ENCODE assay signal across 23 mouse cellular contexts in genomic region chr4:150254416-150254815, GRCm38 (mm10). TPM values are rescaled to one million over a fixed set of nuclear protein-coding genes. Genes with fewer than 3 reads are reported as not detected.
DNase-seq lines count a peak whose midpoint lies in the region; ATAC-seq lines count a peak whose summit lies in the region.
"Had no signal": no experiment of that assay in that cellular context is flagged by ENCODE, and none has a peak within 500 bp of the region (broad histone marks: within the 10 kb centered on the region; RNA-seq: fewer than 3 reads in every experiment).

No protein-coding gene starts in this region.

- ATAC-seq in forebrain, embryonic 12.5 days (ENCODE audit: low FRiP score), result no peak
- ATAC-seq in forebrain, embryonic 16.5 days, result no peak
- no peak for ATAC-seq in kidney, embryonic 15.5 days (replicated peaks; ENCODE audit: low FRiP score)
- ATAC-seq: inflammation-experienced regulatory T-cells, adult 6 months had no signal

- H3K4me1 ChIP-seq in forebrain, embryonic 12.5 days, result peaks cover 35% of the 10 kb centered on the region
- peaks cover 35% of the 10 kb centered on the region for H3K4me1 ChIP-seq in forebrain, embryonic 16.5 days (replicated peaks; ENCODE audit: control insufficient read depth, insufficient read depth, low read length)
- peaks cover 29% of the 10 kb centered on the region for H3K4me1 ChIP-seq in kidney, embryonic 15.5 days

- peaks cover 7% of the 10 kb centered on the region for H3K36me3 ChIP-seq in forebrain, embryonic 12.5 days (replicated peaks)
- peaks cover 2% of the 10 kb centered on the region; the same call in 1 of the 2 replicates for H3K36me3 ChIP-seq in forebrain, embryonic 16.5 days (ENCODE audit: control insufficient read depth, insufficient read depth)
- peaks cover 33% of the 10 kb centered on the region for H3K36me3 ChIP-seq in kidney, embryonic 15.5 days

- H3K4me3 ChIP-seq in forebrain, embryonic 12.5 days (replicated peaks), result no peak overlapping the region
- no peak overlapping the region for H3K4me3 ChIP-seq in forebrain, embryonic 16.5 days (replicated peaks; ENCODE audit: low read length)
- H3K4me3 ChIP-seq in kidney, embryonic 15.5 days (replicated peaks), result no peak overlapping the region
- H3K4me3 ChIP-seq: embryonic facial prominence, embryonic 13.5 days; midbrain, embryonic 10.5 days; stomach, embryonic 15.5 days had no signal

- intact Hi-C loops in left cerebral cortex, postnatal 4 days (cut with DNase I), result no loop called here

- H3K27ac ChIP-seq in forebrain, embryonic 12.5 days, result 0 out of 2 replicates have a peak overlapping the region, but pooled peaks have one; percentile 46
- H3K27ac ChIP-seq in forebrain, embryonic 16.5 days (ENCODE audit: low read length), result no peak overlapping the region
- no peak overlapping the region for H3K27ac ChIP-seq in kidney, embryonic 15.5 days
- H3K27ac ChIP-seq: embryonic facial prominence, embryonic 13.5 days; midbrain, embryonic 10.5 days; stomach, embryonic 15.5 days had no signal

- no peak overlapping the region for H3K9ac ChIP-seq in forebrain, embryonic 12.5 days
- no peak overlapping the region for H3K9ac ChIP-seq in forebrain, embryonic 16.5 days (replicated peaks; ENCODE audit: low read depth, low read length)
- no peak overlapping the region for H3K9ac ChIP-seq in kidney, embryonic 15.5 days
- H3K9ac ChIP-seq: embryonic facial prominence, embryonic 13.5 days; stomach, embryonic 15.5 days had no signal

- no peak overlapping the region for H3K4me2 ChIP-seq in forebrain, embryonic 12.5 days
- H3K4me2 ChIP-seq in forebrain, embryonic 16.5 days (ENCODE audit: low read length), result no peak overlapping the region
- H3K4me2 ChIP-seq in kidney, embryonic 15.5 days, result no peak overlapping the region
- H3K4me2 ChIP-seq: embryonic facial prominence, embryonic 13.5 days; stomach, embryonic 15.5 days had no signal

- no peaks in the 10 kb centered on the region for H3K27me3 ChIP-seq in forebrain, embryonic 12.5 days
- no peaks in the 10 kb centered on the region for H3K27me3 ChIP-seq in forebrain, embryonic 16.5 days (replicated peaks; ENCODE audit: control insufficient read depth, insufficient read depth, low read length)
- no peaks in the 10 kb centered on the region for H3K27me3 ChIP-seq in kidney, embryonic 15.5 days
- H3K27me3 ChIP-seq: embryonic facial prominence, embryonic 13.5 days; stomach, embryonic 15.5 days had no signal

- whole genome bisulfite sequencing in forebrain, embryonic 12.5 days, result 65% methylated on average over 4 of the region's 4 CpGs
- 45% methylated on average over 4 of the region's 4 CpGs for WGBS in forebrain, embryonic 16.5 days
- 65% methylated on average over 4 of the region's 4 CpGs for WGBS in kidney, embryonic 15.5 days

- peak; percentile 67 for DNase-seq in left cerebral cortex, postnatal 4 days
- no peak for DNase-seq in left cerebral cortex, adult 9 months (ENCODE audit: low spot score in 2 of 2)
- DNase-seq in cerebellum, adult 18-20 months, result peak; percentile 82 to 87
- peak; percentile 78 to 82 for DNase-seq in cerebellum, postnatal 36 days
- no peak for DNase-seq in embryo, embryonic 10.5 days (ENCODE audit: low spot score)
- DNase-seq: adrenal gland, adult 2 months; gastrocnemius, postnatal 25 days; heart, postnatal 10 days; kidney, adult 8-10 months; lung, adult 18-20 months had no signal

- H3K9me3 ChIP-seq in forebrain, embryonic 12.5 days, result no peaks in the 10 kb centered on the region
- no peaks in the 10 kb centered on the region for H3K9me3 ChIP-seq in forebrain, embryonic 16.5 days (ENCODE audit: control insufficient read depth, low read length)
- no peaks in the 10 kb centered on the region for H3K9me3 ChIP-seq in kidney, embryonic 15.5 days (replicated peaks)
- H3K9me3 ChIP-seq: embryonic facial prominence, embryonic 13.5 days; midbrain, embryonic 10.5 days; stomach, embryonic 15.5 days had no signal

RNA-seq across cellular contexts. Expression of gene Eno1, which starts 17.9 kb away (rescaled TPM):
- polyA plus RNA-seq in forebrain, embryonic 12.5 days (2016; fragmentation: Nextera tagmentation; extraction: Ambion mirVana), result 1,282 and 1,334 TPM in 2 replicates
- polyA plus RNA-seq in forebrain, embryonic 16.5 days (2015; fragmentation: Nextera tagmentation; extraction: Ambion mirVana), result 979 and 980 TPM in 2 replicates
- 100 to 1,000 TPM; 204 to 220 TPM for total RNA-seq in left cerebral cortex, postnatal 4 days (2021)
- 1,865 and 1,947 TPM in 2 replicates for polyA plus RNA-seq in kidney, embryonic 15.5 days (2015; fragmentation: Nextera tagmentation; extraction: Ambion mirVana)

RNA-seq across cellular contexts. Expression of gene Rere, which starts 27.0 kb away (rescaled TPM):
- polyA plus RNA-seq in forebrain, embryonic 12.5 days (2016; fragmentation: Nextera tagmentation; extraction: Ambion mirVana), result 41.5 and 44.4 TPM in 2 replicates
- polyA plus RNA-seq in forebrain, embryonic 16.5 days (2015; fragmentation: Nextera tagmentation; extraction: Ambion mirVana), result 25.2 and 34.5 TPM in 2 replicates
- 100 to 1,000 TPM in 1 of 2 experiments, 10 to 100 TPM in 1; 98.6 to 106 TPM for total RNA-seq in left cerebral cortex, postnatal 4 days (2021)
- 35.1 and 36.5 TPM in 2 replicates for polyA plus RNA-seq in kidney, embryonic 15.5 days (2015; fragmentation: Nextera tagmentation; extraction: Ambion mirVana)

RNA-seq across cellular contexts. Expression of gene Car6, which starts 53.3 kb away (rescaled TPM):
- polyA plus RNA-seq in forebrain, embryonic 12.5 days (2016; fragmentation: Nextera tagmentation; extraction: Ambion mirVana), result not detected in 2 replicates
- not detected in 2 replicates for polyA plus RNA-seq in forebrain, embryonic 16.5 days (2015; fragmentation: Nextera tagmentation; extraction: Ambion mirVana)
- total RNA-seq in left cerebral cortex, postnatal 4 days (2021), result not detected
- not detected in 2 replicates for polyA plus RNA-seq in kidney, embryonic 15.5 days (2015; fragmentation: Nextera tagmentation; extraction: Ambion mirVana)
- total RNA-seq: common myeloid progenitor, adult 5-6 weeks; gastrocnemius, postnatal 25 days; heart, postnatal 10 days; layer of hippocampus, postnatal 14 days; left cerebral cortex, postnatal 14 days; liver, adult 2 months; MEL had no signal
- polyA plus RNA-seq: adrenal gland, adult 2 months; embryonic facial prominence, embryonic 13.5 days; inflammation-experienced regulatory T-cells, adult 6 months; large intestine, adult 2 months; liver, adult 2 months; midbrain, embryonic 10.5 days; stomach, embryonic 15.5 days had no signal

Comparison
In these comparisons a context has a peak if more than half of its experiments do, and no peak if none do; other contexts are left out.
1. DNase-seq: peak in left cerebral cortex, postnatal 4 days (single experiment), cerebellum, adult 18-20 months (2 of 2) and cerebellum, postnatal 36 days (2 of 2); none in left cerebral cortex, adult 9 months (0 of 2) and embryo, embryonic 10.5 days (single experiment).